Mouse (Mus musculus): ENCODE measurements around the gene P2ry14. TPM values are rescaled to one million over a fixed set of nuclear protein-coding genes. Genes with fewer than 3 reads are reported as not detected.

The P2ry14 gene
- polyA plus RNA-seq (2015; fragmentation: Nextera tagmentation; extraction: Ambion mirVana): 3.9 and 4.3 TPM in 2 replicates

DNA sequence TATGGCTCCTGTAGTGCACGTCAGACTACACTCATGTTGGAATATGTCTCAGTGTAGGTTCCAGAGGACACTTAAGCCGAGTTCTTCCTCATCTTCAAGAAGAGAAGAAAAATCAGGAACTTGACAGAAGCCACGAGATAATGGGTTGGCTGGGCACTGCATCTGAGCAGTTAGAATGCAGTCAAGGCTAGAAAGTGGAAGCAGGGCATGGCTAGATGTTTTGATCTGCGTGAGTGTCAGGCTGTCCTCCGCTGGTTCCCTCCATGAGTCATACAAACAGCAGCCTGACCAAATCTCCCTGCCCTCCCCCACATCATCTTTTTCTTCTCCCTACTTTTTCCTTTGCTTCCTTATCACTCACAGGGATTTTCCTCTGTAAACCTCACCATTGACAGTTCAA is at the start of gene P2ry14:
Gene P2ry14, minus strand, starts transcription at position 195 of the 400 bp plus-strand sequence.
- Histone ChIP-seq H3K27ac (ENCODE audit: low read length) (no peak within 1 kb of the TSS), H3K9me3 (ENCODE audit: control insufficient read depth, low read length) (no peaks in the 10 kb centered on the region), H3K4me2 (ENCODE audit: low read length) (no peak within 1 kb of the TSS), H3K27me3 (replicated peaks; ENCODE audit: control insufficient read depth, insufficient read depth, low read length) (no peaks in the 10 kb centered on the region), H3K4me1 (replicated peaks; ENCODE audit: control insufficient read depth, insufficient read depth, low read length) (no peaks in the 10 kb centered on the region), H3K9ac (replicated peaks; ENCODE audit: low read depth, low read length) (no peak within 1 kb of the TSS), H3K36me3 (ENCODE audit: control insufficient read depth, insufficient read depth) (no peaks in the 10 kb centered on the region), H3K4me3 (replicated peaks; ENCODE audit: low read length) (no peak within 1 kb of the TSS)
- no peak for ATAC-seq
- 89% methylated on average over 5 of the region's 5 CpGs for WGBS

- Histone ChIP-seq H3K4me1 (replicated peaks; ENCODE audit: control insufficient read depth, insufficient read depth, low read length) (no peaks in the 10 kb centered on the region), H3K27me3 (replicated peaks; ENCODE audit: control insufficient read depth, insufficient read depth, low read length) (no peaks in the 10 kb centered on the region), H3K9ac (replicated peaks; ENCODE audit: low read depth, low read length) (no peak overlapping the region), H3K9me3 (ENCODE audit: control insufficient read depth, low read length) (no peaks in the 10 kb centered on the region), H3K27ac (ENCODE audit: low read length) (no peak overlapping the region), H3K4me3 (replicated peaks; ENCODE audit: low read length) (no peak overlapping the region), H3K4me2 (ENCODE audit: low read length) (no peak overlapping the region), H3K36me3 (ENCODE audit: control insufficient read depth, insufficient read depth) (no peaks in the 10 kb centered on the region)
- no peak for ATAC-seq
- whole genome bisulfite sequencing: 84% methylated on average over 4 of the region's 4 CpGs
These were observed 44.0 kb upstream of the P2ry14 start for GRCm38 (mm10) chr3:59197329-59197948.

- no peak for ATAC-seq
- no peaks in the 10 kb centered on the region for H3K4me1 ChIP-seq (replicated peaks; ENCODE audit: control insufficient read depth, insufficient read depth, low read length)
- H3K9me3 ChIP-seq (ENCODE audit: control insufficient read depth, low read length): no peaks in the 10 kb centered on the region
- no peaks in the 10 kb centered on the region for H3K36me3 ChIP-seq (ENCODE audit: control insufficient read depth, insufficient read depth)
- 92% methylated on average over 7 of the region's 7 CpGs for WGBS
- H3K9ac ChIP-seq (replicated peaks; ENCODE audit: low read depth, low read length): no peak within 1 kb of the TSS
- H3K4me3 ChIP-seq (replicated peaks; ENCODE audit: low read length): no peak within 1 kb of the TSS
- H3K4me2 ChIP-seq (ENCODE audit: low read length): no peak within 1 kb of the TSS
- H3K27ac ChIP-seq (ENCODE audit: low read length): no peak within 1 kb of the TSS
- no peaks in the 10 kb centered on the region for H3K27me3 ChIP-seq (replicated peaks; ENCODE audit: control insufficient read depth, insufficient read depth, low read length)
These were observed 41.5 kb upstream of the P2ry14 start, which contains the start of gene Gpr87 for GRCm38 (mm10) chr3:59194938-59195337. Gpr87 (minus strand) TSS chr3:59195104.

DNA sequence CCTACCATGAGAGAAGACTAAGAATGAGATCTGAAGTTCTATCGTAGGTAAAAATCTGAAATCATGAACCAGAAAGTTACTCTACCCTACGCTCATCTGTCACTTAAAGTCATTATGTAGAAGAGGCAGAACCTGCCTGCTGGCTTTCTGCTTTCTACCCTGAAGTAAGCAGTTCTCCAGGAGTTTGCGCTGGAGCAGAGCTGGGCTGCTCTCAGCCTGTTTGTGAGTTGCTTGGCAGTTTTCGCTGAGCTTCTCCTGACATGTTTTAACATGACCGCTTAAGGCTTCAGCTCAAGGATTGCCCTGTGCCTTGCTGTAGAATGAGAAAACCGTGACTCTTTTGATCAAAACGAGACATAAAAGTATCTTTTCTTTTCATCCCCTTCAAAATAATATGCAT is 40.7 kb upstream of the P2ry14 start:
- ATAC-seq: no peak
- Histone ChIP-seq H3K36me3 (ENCODE audit: control insufficient read depth, insufficient read depth) (no peaks in the 10 kb centered on the region), H3K9ac (replicated peaks; ENCODE audit: low read depth, low read length) (no peak overlapping the region), H3K9me3 (ENCODE audit: control insufficient read depth, low read length) (no peaks in the 10 kb centered on the region), H3K27me3 (replicated peaks; ENCODE audit: control insufficient read depth, insufficient read depth, low read length) (no peaks in the 10 kb centered on the region), H3K4me2 (ENCODE audit: low read length) (no peak overlapping the region), H3K27ac (ENCODE audit: low read length) (no peak overlapping the region), H3K4me1 (replicated peaks; ENCODE audit: control insufficient read depth, insufficient read depth, low read length) (no peaks in the 10 kb centered on the region), H3K4me3 (replicated peaks; ENCODE audit: low read length) (no peak overlapping the region)
- WGBS: 91% methylated on average over 7 of the region's 7 CpGs

GRCm38 (mm10) chr3:59191674-59192073 is 38.3 kb upstream of the P2ry14 start:
- no peak overlapping the region for H3K4me3 ChIP-seq (replicated peaks; ENCODE audit: low read length)
- H3K27me3 ChIP-seq (replicated peaks; ENCODE audit: control insufficient read depth, insufficient read depth, low read length): no peaks in the 10 kb centered on the region
- H3K27ac ChIP-seq (ENCODE audit: low read length): no peak overlapping the region
- no peak overlapping the region for H3K9ac ChIP-seq (replicated peaks; ENCODE audit: low read depth, low read length)
- no peak for ATAC-seq
- H3K4me1 ChIP-seq (replicated peaks; ENCODE audit: control insufficient read depth, insufficient read depth, low read length): no peaks in the 10 kb centered on the region
- H3K4me2 ChIP-seq (ENCODE audit: low read length): no peak overlapping the region
- WGBS: 98% methylated on average over 6 of the region's 6 CpGs
- no peaks in the 10 kb centered on the region for H3K9me3 ChIP-seq (ENCODE audit: control insufficient read depth, low read length)
- no peaks in the 10 kb centered on the region for H3K36me3 ChIP-seq (ENCODE audit: control insufficient read depth, insufficient read depth)

- 92% methylated on average over 4 of the region's 4 CpGs for WGBS
- no peak overlapping the region for H3K4me2 ChIP-seq (ENCODE audit: low read length)
- H3K4me3 ChIP-seq (replicated peaks; ENCODE audit: low read length): no peak overlapping the region
- no peak overlapping the region for H3K27ac ChIP-seq (ENCODE audit: low read length)
- no peaks in the 10 kb centered on the region for H3K9me3 ChIP-seq (ENCODE audit: control insufficient read depth, low read length)
- H3K36me3 ChIP-seq (ENCODE audit: control insufficient read depth, insufficient read depth): no peaks in the 10 kb centered on the region
- no peaks in the 10 kb centered on the region for H3K27me3 ChIP-seq (replicated peaks; ENCODE audit: control insufficient read depth, insufficient read depth, low read length)
- no peaks in the 10 kb centered on the region for H3K4me1 ChIP-seq (replicated peaks; ENCODE audit: control insufficient read depth, insufficient read depth, low read length)
- no peak overlapping the region for H3K9ac ChIP-seq (replicated peaks; ENCODE audit: low read depth, low read length)
- ATAC-seq: no peak
These were observed 33.9 kb upstream of the P2ry14 start for GRCm38 (mm10) chr3:59187336-59187735.

GRCm38 (mm10) chr3:59185662-59186061 is 32.2 kb upstream of the P2ry14 start:
- no peak for ATAC-seq
- Histone ChIP-seq H3K4me3 (replicated peaks; ENCODE audit: low read length) (no peak overlapping the region), H3K4me1 (replicated peaks; ENCODE audit: control insufficient read depth, insufficient read depth, low read length) (no peaks in the 10 kb centered on the region), H3K27me3 (replicated peaks; ENCODE audit: control insufficient read depth, insufficient read depth, low read length) (no peaks in the 10 kb centered on the region), H3K4me2 (ENCODE audit: low read length) (no peak overlapping the region), H3K36me3 (ENCODE audit: control insufficient read depth, insufficient read depth) (no peaks in the 10 kb centered on the region), H3K9ac (replicated peaks; ENCODE audit: low read depth, low read length) (no peak overlapping the region), H3K9me3 (ENCODE audit: control insufficient read depth, low read length) (no peaks in the 10 kb centered on the region), H3K27ac (ENCODE audit: low read length) (no peak overlapping the region)
- 94% methylated on average over 4 of the region's 4 CpGs for WGBS

DNA sequence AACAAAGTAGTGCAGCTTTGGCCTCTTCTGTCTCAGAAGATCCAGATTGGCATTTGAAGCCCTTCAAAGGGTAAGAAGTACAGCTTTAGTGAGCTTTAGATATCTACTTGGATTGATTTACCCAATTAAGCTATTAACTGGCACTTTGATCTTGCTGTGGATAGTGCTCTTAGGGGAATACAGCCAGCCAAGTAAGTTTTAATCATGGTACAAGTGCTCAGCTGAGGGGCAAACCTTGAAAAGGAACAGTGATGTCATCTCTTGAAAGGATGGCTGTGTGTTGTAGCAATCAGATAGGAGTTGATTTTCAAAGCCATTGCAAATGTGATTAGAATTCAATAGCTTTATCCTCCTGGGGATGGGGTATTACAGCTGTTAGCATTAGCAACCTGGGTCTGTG is 28.7 kb upstream of the P2ry14 start:
- H3K4me2 ChIP-seq (ENCODE audit: low read length): no peak overlapping the region
- no peaks in the 10 kb centered on the region for H3K4me1 ChIP-seq (replicated peaks; ENCODE audit: control insufficient read depth, insufficient read depth, low read length)
- H3K9me3 ChIP-seq (ENCODE audit: control insufficient read depth, low read length): no peaks in the 10 kb centered on the region

DNA sequence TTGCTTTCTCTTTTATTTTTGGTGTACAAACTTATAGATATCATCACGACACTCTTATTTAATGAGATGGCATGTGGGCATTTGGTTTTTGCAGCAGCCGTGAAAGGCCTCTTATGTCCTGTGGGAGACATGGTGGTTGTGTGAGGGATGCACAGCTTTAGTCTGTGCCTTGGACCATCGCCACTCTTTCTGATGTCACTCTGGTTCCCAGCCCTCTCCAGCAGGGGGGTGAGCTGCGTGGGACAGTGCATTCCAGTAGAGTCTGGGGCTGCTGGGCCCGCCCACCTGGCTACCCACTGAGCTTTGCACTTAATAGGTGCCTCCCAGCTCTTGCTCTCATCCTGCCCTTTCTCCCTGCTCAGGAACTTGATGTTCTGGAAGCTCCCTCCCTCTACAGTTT is 27.7 kb upstream of the P2ry14 start:
- H3K9ac ChIP-seq (replicated peaks; ENCODE audit: low read depth, low read length): no peak overlapping the region
- H3K27ac ChIP-seq (ENCODE audit: low read length): no peak overlapping the region
- no peak overlapping the region for H3K4me3 ChIP-seq (replicated peaks; ENCODE audit: low read length)
- ATAC-seq: no peak
- 53% methylated on average over 5 of the region's 5 CpGs for WGBS
- H3K27me3 ChIP-seq (replicated peaks; ENCODE audit: control insufficient read depth, insufficient read depth, low read length): no peaks in the 10 kb centered on the region
- H3K9me3 ChIP-seq (ENCODE audit: control insufficient read depth, low read length): no peaks in the 10 kb centered on the region
- no peaks in the 10 kb centered on the region for H3K4me1 ChIP-seq (replicated peaks; ENCODE audit: control insufficient read depth, insufficient read depth, low read length)
- no peaks in the 10 kb centered on the region for H3K36me3 ChIP-seq (ENCODE audit: control insufficient read depth, insufficient read depth)
- H3K4me2 ChIP-seq (ENCODE audit: low read length): no peak overlapping the region

More for the DNA sequence above, 28.7 kb upstream of the P2ry14 start:
- H3K27me3 ChIP-seq (replicated peaks; ENCODE audit: control insufficient read depth, insufficient read depth, low read length): no peaks in the 10 kb centered on the region
- H3K9ac ChIP-seq (replicated peaks; ENCODE audit: low read depth, low read length): no peak overlapping the region
- H3K4me3 ChIP-seq (replicated peaks; ENCODE audit: low read length): no peak overlapping the region
- ATAC-seq: no peak
- no peaks in the 10 kb centered on the region for H3K36me3 ChIP-seq (ENCODE audit: control insufficient read depth, insufficient read depth)
- H3K27ac ChIP-seq (ENCODE audit: low read length): no peak overlapping the region

GRCm38 (mm10) chr3:59176871-59177270 is 23.5 kb upstream of the P2ry14 start:
- Histone ChIP-seq H3K27me3 (replicated peaks; ENCODE audit: control insufficient read depth, insufficient read depth, low read length) (no peaks in the 10 kb centered on the region), H3K27ac (ENCODE audit: low read length) (no peak overlapping the region), H3K4me1 (replicated peaks; ENCODE audit: control insufficient read depth, insufficient read depth, low read length) (no peaks in the 10 kb centered on the region), H3K4me3 (replicated peaks; ENCODE audit: low read length) (no peak overlapping the region), H3K9me3 (ENCODE audit: control insufficient read depth, low read length) (no peaks in the 10 kb centered on the region), H3K4me2 (ENCODE audit: low read length) (no peak overlapping the region), H3K36me3 (ENCODE audit: control insufficient read depth, insufficient read depth) (no peaks in the 10 kb centered on the region), H3K9ac (replicated peaks; ENCODE audit: low read depth, low read length) (no peak overlapping the region)
- WGBS: 67% methylated on average over 5 of the region's 5 CpGs
- no peak for ATAC-seq
